Mouse (Mus musculus) intestine, embryonic 14.5 days (tissue): ENCODE data around the gene Ptprj. TPM values are rescaled to one million over a fixed set of nuclear protein-coding genes. Genes with fewer than 3 reads are reported as not detected.

Experiments
- ATAC-seq: fragments of 200-750 bp; cut with Nextera tagmentation; replicated peaks from 2 replicates; pipeline ENCODE4 v1.8.0; 2017; ENCODE audit warnings: low read depth, moderate number of reproducible peaks, moderate TSS enrichment, moderate library complexity; ENCODE audit not compliant: low FRiP score, low TSS enrichment
- DNase-seq: peaks from one replicate; pipeline ENCODE4 v3.0.0-alpha.2; 2018; ENCODE audit warnings: low spot score
- H3K27ac ChIP-seq: fragments of 300-500 bp; sonication (generic); 2 replicates; pipeline ENCODE4 v1.5.1; 2014; ENCODE audit warnings: low read depth, mild to moderate bottlenecking, control low read depth
- H3K27me3 ChIP-seq: fragments of 300-500 bp; sonication (generic); replicated peaks from 2 replicates; pipeline ENCODE4 v1.6.1; 2014; ENCODE audit warnings: low read length, control low read depth; ENCODE audit not compliant: control insufficient read depth, insufficient read depth
- H3K36me3 ChIP-seq: fragments of 300-500 bp; sonication (generic); 2 replicates; pipeline ENCODE4 v1.6.1; 2014; ENCODE audit warnings: low read length, control low read depth; ENCODE audit not compliant: control insufficient read depth, insufficient read depth
- H3K4me1 ChIP-seq: fragments of 300-500 bp; sonication (generic); replicated peaks from 2 replicates; pipeline ENCODE4 v1.6.1; 2014; ENCODE audit warnings: low read length, control low read depth, mixed read lengths; ENCODE audit not compliant: control insufficient read depth, insufficient read depth
- H3K4me2 ChIP-seq: fragments of 300-500 bp; sonication (generic); 2 replicates; pipeline ENCODE4 v1.6.1; 2014; ENCODE audit warnings: low read length
- H3K4me3 ChIP-seq: fragments of 300-500 bp; sonication (generic); 2 replicates; pipeline ENCODE4 v1.5.1; 2014; ENCODE audit warnings: low read depth, low read length, control low read depth, mixed read lengths
- H3K9ac ChIP-seq: fragments of 300-500 bp; sonication (generic); 2 replicates; pipeline ENCODE4 v1.6.1; 2014; ENCODE audit warnings: mild to moderate bottlenecking, low read length
- H3K9me3 ChIP-seq: fragments of 300-500 bp; sonication (generic); 2 replicates; pipeline ENCODE4 v1.6.1; 2016; ENCODE audit warnings: low read length, control low read depth; ENCODE audit not compliant: control insufficient read depth
- WGBS: fragments of 180-500 bp; shearing (Covaris S2); extraction: QIAGEN DNeasy Blood & Tissue Kit; methylation state at CpG from one replicate; pipeline ENCODE4 v1.1.7; 2014; 5-methylcytosine and 5-hydroxymethylcytosine counted together
- polyA plus RNA-seq: library from polyadenylated mRNA; unstranded; fragments of >200 nt; fragmentation: Nextera tagmentation; extraction: Ambion mirVana; gene quantifications from 2 replicates; pipeline ENCODE4 v1.2.1, GENCODE M21; 2014

Gene Ptprj
- polyA plus RNA-seq, 1 experiment from 2014 or later = 8.3 TPM

DNA sequence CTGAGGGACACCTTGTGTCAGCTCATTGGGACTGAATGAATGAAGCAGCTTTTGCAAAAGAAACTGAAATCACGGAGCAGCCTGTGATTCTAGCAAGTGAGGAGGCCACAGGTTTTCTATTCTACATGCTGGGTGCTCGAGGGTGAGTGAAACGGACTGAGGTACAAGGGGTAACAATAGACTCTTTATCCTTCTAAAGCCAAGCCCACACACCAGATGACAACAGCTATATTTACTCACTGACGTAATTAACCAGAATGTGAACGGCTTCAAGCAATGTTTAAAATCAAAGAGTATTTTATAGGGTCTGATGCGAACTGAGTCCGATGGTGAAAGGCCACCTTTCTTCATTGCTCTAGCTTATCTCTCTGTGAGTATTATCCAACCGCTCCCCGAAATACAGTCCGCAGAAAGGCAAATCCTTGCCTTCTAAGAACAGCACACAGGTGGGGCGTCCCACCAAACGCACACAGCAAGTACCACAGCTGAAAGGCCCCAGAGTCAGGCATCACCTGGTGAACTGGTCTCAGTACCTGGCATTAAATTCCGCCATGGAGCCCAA is 99.6 kb downstream of the Ptprj start:
- peak; percentile 73 for ATAC-seq
- H3K4me2 ChIP-seq = no peak overlapping the region
- peak overlapping the region; percentile 79 for H3K27ac ChIP-seq

DNA sequence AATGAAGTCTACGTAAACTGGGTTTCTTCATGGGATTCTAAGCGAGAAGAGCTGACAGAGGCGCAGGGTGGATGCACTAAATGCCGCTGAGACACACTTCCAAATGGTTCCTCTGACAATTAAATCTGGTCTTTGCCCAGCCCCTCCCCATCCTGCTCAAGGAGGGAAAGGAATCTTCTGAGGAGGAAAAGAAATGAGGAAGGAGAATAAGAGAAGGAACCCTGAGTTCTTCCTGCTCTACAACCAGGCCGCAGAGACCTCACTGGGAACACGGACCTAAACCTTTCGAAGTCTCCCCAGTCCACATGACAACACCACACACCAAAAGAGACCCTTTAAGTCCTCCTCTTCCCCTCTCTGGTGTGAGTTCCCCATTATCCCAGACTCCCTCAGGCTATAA is 101.9 kb downstream of the Ptprj start:
- Histone ChIP-seq H3K9me3 (no peaks in the 10 kb centered on the region), H3K4me1 (peaks cover 19% of the 10 kb centered on the region), H3K9ac (no peak overlapping the region), H3K27ac (no peak overlapping the region), H3K36me3 (no peaks in the 10 kb centered on the region), H3K4me2 (no peak overlapping the region), H3K4me3 (no peak overlapping the region), H3K27me3 (no peaks in the 10 kb centered on the region)
- ATAC-seq (no peak), DNase-seq (no peak)
- WGBS = 75% methylated on average over 7 of the region's 7 CpGs

More for the DNA sequence above, 99.6 kb downstream of the Ptprj start:
- H3K4me3 ChIP-seq = no peak overlapping the region
- H3K36me3 ChIP-seq = no peaks in the 10 kb centered on the region
- no peaks in the 10 kb centered on the region for H3K27me3 ChIP-seq
- DNase-seq = no peak
- 65% methylated on average over 13 of the region's 13 CpGs for WGBS
- no peak overlapping the region for H3K9ac ChIP-seq
- peaks cover 13% of the 10 kb centered on the region for H3K4me1 ChIP-seq
- H3K9me3 ChIP-seq = no peaks in the 10 kb centered on the region

DNA sequence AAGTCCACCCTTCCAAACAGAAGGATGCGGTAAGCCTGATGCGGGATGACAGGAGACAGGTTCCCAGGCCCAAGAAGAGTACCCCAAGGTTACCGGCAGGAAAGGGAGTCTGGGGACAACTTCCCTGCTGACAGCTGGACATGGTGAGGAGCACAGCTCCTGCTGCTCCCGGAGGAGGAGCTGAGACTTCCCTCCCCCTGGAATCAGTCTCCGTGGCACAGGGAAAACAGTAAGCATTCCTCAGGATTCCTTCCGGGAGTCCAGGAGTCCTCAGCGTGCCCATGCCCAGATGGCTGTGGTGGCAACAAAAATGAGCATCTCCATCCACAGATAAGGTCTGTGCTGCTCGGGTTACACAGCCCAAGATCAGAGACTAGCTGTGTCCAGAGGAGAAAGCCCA is 102.8 kb downstream of the Ptprj start:
- H3K4me2 ChIP-seq = no peak overlapping the region
- no peak overlapping the region for H3K27ac ChIP-seq
- no peak overlapping the region for H3K9ac ChIP-seq
- peaks cover 19% of the 10 kb centered on the region for H3K4me1 ChIP-seq
- H3K27me3 ChIP-seq = no peaks in the 10 kb centered on the region
- no peak for ATAC-seq
- no peak for DNase-seq
- no peaks in the 10 kb centered on the region for H3K36me3 ChIP-seq
- no peaks in the 10 kb centered on the region for H3K9me3 ChIP-seq
- no peak overlapping the region for H3K4me3 ChIP-seq
- 31% methylated on average over 8 of the region's 8 CpGs for WGBS

DNA sequence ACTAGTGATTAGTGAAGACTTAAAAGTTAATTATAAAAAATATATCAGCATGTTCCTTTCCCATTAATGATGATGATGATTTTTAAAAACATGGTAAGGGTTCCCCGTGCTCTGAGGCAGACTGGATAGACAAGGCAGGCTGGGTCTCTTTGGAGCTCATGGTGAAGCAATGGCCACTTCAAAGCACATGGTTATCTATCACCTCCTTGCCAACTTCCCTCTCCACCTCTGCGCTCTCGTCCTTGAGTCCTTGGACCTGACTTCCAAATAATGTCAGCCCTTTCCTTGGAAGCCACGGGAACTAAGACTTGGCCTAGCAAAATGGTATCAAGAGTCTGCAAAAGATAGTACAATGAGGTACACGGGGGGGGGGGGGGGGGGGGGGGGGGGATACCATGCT is 103.7 kb downstream of the Ptprj start:
- 66% methylated on average over 5 of the region's 5 CpGs for WGBS
- no peak overlapping the region for H3K27ac ChIP-seq
- H3K4me1 ChIP-seq = peaks cover 19% of the 10 kb centered on the region

DNA sequence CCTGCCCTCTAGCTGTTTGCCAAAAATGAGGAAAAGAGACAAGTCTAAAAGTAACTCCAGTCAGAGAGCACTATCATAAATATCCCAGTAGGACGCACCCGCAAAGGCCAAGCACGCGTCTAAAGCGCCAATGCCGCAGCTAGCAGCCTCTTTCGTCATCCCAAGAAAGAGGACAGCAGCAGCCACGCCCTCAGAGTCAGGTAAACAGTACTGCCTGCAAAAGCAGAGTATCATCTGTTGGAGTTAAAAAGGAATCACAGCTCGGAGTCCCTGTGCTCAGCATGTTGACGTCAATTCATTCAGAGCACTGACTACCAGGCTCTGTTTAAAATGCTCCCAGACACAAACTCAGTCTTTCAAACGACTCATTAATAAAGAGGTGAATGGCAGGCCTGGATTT is 104.1 kb downstream of the Ptprj start:
- DNase-seq = no peak
- no peak overlapping the region for H3K27ac ChIP-seq
- no peak overlapping the region for H3K9ac ChIP-seq
- no peak for ATAC-seq
- H3K4me3 ChIP-seq = no peak overlapping the region
- H3K27me3 ChIP-seq = no peaks in the 10 kb centered on the region
- H3K9me3 ChIP-seq = no peaks in the 10 kb centered on the region
- WGBS = 67% methylated on average over 11 of the region's 11 CpGs
- H3K4me1 ChIP-seq = peaks cover 19% of the 10 kb centered on the region
- H3K4me2 ChIP-seq = no peak overlapping the region
- H3K36me3 ChIP-seq = no peaks in the 10 kb centered on the region

More for the DNA sequence above, 103.7 kb downstream of the Ptprj start:
- Histone ChIP-seq H3K9ac (no peak overlapping the region), H3K27me3 (no peaks in the 10 kb centered on the region), H3K36me3 (no peaks in the 10 kb centered on the region), H3K9me3 (no peaks in the 10 kb centered on the region), H3K4me3 (no peak overlapping the region), H3K4me2 (no peak overlapping the region)
- no peak for ATAC-seq
- no peak for DNase-seq

DNA sequence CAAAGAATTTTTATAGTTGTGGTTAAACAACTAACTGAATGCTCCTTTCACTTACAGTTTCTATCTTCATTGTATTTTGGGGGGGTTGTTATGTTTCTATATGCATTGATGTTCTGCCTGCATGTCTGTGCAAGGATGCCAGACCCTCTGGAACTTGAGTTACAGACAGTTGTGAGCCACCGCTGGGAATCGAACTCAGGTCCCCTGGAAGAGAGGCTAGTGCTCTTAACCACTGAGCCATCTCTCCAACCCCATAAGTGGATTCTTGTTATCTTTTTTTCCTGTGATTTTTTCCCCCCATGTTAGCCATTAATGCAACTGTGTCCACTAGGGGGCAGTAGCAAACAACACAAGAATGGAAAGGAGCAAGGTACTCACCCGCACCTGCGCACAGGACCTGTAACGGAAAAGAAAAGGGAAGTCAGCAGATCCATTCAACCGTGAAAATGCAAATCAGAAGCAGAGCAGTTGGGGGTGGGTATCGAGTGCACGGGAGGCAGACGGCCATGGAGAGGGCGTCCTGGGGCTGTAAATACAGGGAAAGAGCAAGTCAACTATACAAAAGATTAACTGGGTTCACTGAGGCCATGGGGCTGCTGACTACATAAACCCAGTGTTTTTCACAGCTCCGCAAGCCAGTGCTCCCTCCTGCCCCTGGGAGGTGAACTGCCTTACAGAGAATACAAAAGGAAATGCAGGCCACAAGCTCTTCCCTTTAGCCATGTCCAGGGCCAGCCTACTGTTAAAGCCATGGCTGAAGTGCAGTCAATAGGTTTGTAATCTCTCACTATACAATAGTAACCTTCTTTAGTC is 105.6 kb downstream of the Ptprj start:
- H3K27me3 ChIP-seq = no peaks in the 10 kb centered on the region
- peak overlapping the region; percentile 29; the same call in 1 of the 2 replicates for H3K27ac ChIP-seq
- H3K9ac ChIP-seq = peak overlapping the region; percentile 14; the same call in 1 of the 2 replicates
- H3K4me3 ChIP-seq = peak overlapping the region; percentile 16; the same call in 1 of the 2 replicates
- H3K4me2 ChIP-seq = peak overlapping the region; percentile 59
- H3K36me3 ChIP-seq = no peaks in the 10 kb centered on the region
- H3K4me1 ChIP-seq = peaks cover 18% of the 10 kb centered on the region
- WGBS = 3% methylated on average over 11 of the region's 11 CpGs
- H3K9me3 ChIP-seq = no peaks in the 10 kb centered on the region
- ATAC-seq (peak; percentile 81), DNase-seq (peak; percentile 89)

DNA sequence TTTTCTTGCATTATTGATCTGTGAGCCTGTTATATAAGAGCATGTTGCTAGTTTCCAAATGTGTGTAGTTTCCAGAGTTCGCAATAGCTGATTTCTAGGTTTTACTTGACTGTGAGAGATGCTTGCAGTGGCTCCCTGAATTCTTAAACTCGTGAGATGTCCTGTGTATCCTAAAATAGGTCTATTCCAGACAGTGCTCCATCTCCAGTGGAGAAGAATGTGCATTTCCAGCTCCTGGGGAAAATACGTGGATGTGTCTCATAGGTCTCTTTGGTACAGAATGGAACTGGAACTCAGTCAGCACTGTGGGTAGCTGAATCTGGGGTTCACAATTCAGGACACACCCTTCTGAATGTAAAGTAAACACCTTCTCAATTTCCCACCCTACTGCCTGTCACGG is 107.7 kb downstream of the Ptprj start:
- H3K4me3 ChIP-seq = no peak overlapping the region
- H3K27me3 ChIP-seq = no peaks in the 10 kb centered on the region
- no peak overlapping the region for H3K4me2 ChIP-seq
- H3K9ac ChIP-seq = no peak overlapping the region
- no peaks in the 10 kb centered on the region for H3K9me3 ChIP-seq
- H3K27ac ChIP-seq = no peak overlapping the region
- H3K36me3 ChIP-seq = no peaks in the 10 kb centered on the region
- H3K4me1 ChIP-seq = peaks cover 12% of the 10 kb centered on the region; the same call in 1 of the 2 replicates
- ATAC-seq = no peak
- 81% methylated on average over 4 of the region's 4 CpGs for WGBS
- DNase-seq = no peak

DNA sequence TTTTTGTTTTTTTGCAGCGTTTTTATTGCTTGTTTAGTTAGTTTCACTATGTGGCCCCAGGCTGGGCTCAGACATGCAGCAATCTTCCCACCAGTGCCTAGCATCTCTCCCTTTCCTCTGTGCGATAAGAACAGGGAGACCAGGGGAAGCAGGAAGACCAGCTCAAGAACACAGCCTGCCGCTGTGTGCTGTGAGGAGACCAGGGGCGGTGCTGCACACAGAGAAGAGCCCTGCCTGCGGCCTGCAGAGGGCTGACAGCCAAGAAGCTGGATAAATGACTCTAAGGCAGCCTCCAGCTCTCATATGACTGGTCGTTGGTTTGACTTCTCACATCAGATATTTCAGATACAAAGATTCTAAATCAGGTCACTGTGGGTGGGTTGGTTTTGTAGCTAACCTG is 110.3 kb downstream of the Ptprj start:
- no peak overlapping the region for H3K9ac ChIP-seq
- ATAC-seq (no peak), DNase-seq (no peak)
- WGBS = 27% methylated on average over 6 of the region's 6 CpGs
- peaks cover 6% of the 10 kb centered on the region; the same call in 1 of the 2 replicates for H3K36me3 ChIP-seq
- no peak overlapping the region for H3K4me3 ChIP-seq
- no peaks in the 10 kb centered on the region for H3K27me3 ChIP-seq
- no peaks in the 10 kb centered on the region for H3K9me3 ChIP-seq
- peaks cover 14% of the 10 kb centered on the region; the same call in 1 of the 2 replicates for H3K4me1 ChIP-seq
- H3K27ac ChIP-seq = no peak overlapping the region
- no peak overlapping the region for H3K4me2 ChIP-seq
